Mouse (Mus musculus) embryonic facial prominence, embryonic 13.5 days (tissue): Measurements from ENCODE around the gene Sox18. TPM values are rescaled to one million over a fixed set of nuclear protein-coding genes. Genes with fewer than 3 reads are reported as not detected.

ENCODE experiments used
- ATAC-seq: fragments of 200-750 bp; cut with Nextera tagmentation; 2 replicates; pipeline ENCODE4 v1.8.0; 2017; ENCODE audit warnings: low read depth; ENCODE audit not compliant: insufficient number of reproducible peaks, insufficient read depth, low FRiP score, low TSS enrichment
- H3K27ac ChIP-seq: fragments of 300-500 bp; sonication (generic); 2 replicates; pipeline ENCODE4 v1.5.1; 2015; ENCODE audit warnings: moderate library complexity, mild to moderate bottlenecking, inconsistent platforms
- H3K27me3 ChIP-seq: fragments of 300-500 bp; sonication (generic); 2 replicates; pipeline ENCODE4 v1.6.1; 2015; ENCODE audit warnings: mild to moderate bottlenecking, inconsistent platforms
- H3K36me3 ChIP-seq: fragments of 300-500 bp; sonication (generic); 2 replicates; pipeline ENCODE4 v1.6.1; 2015; ENCODE audit warnings: mild to moderate bottlenecking, inconsistent platforms
- H3K4me1 ChIP-seq: fragments of 300-500 bp; sonication (generic); 2 replicates; pipeline ENCODE4 v1.6.1; 2015; ENCODE audit warnings: inconsistent platforms
- H3K4me2 ChIP-seq: fragments of 300-500 bp; sonication (generic); 2 replicates; pipeline ENCODE4 v1.6.1; 2015; ENCODE audit warnings: moderate library complexity, mild to moderate bottlenecking, inconsistent platforms
- H3K4me3 ChIP-seq: fragments of 300-500 bp; sonication (generic); 2 replicates; pipeline ENCODE4 v1.5.1; 2015; ENCODE audit warnings: mild to moderate bottlenecking, inconsistent platforms
- H3K9ac ChIP-seq: fragments of 300-500 bp; sonication (generic); 2 replicates; pipeline ENCODE4 v1.6.1; 2015; ENCODE audit warnings: mild to moderate bottlenecking, inconsistent platforms
- H3K9me3 ChIP-seq: fragments of 300-500 bp; sonication (generic); 2 replicates; pipeline ENCODE4 v1.6.1; 2016; ENCODE audit warnings: inconsistent platforms
- whole genome bisulfite sequencing: fragments of 180-500 bp; shearing (Covaris S2); methylation state at CpG from one replicate; pipeline ENCODE4 v1.1.7; 2015; ENCODE audit warnings: mixed read lengths; 5-methylcytosine and 5-hydroxymethylcytosine counted together
- polyA plus RNA-seq: library from polyadenylated mRNA; unstranded; fragments of >200 nt; fragmentation: Nextera tagmentation; extraction: Ambion mirVana; gene quantifications from 2 replicates; pipeline ENCODE4 v1.2.1, GENCODE M21; 2015

Gene Sox18
- polyA plus RNA-seq, 1 experiment from 2014 or later: 92.4 TPM

DNA sequence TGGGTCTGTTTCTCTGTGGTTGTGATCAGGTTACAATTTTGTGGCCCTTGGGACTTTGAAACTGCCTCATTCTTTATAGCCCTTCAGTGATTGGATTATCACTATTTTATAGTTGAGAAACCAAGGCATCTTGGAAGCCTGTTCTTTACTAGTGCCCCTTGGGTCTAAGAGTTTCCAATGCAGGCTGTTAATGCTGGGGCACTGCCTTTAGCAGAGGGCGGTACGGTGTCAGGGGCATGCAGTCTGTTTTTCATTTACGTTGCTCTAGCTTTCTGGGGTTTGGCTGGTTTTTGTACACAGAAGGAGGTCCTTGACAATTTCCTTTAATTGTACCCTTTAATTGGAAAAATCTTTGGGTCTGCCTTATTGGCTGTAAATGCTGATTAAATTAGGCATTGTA, 25.8 kb downstream of the Sox18 start:
- no peak overlapping the region for H3K4me3 ChIP-seq
- WGBS: 41% methylated on average over 3 of the region's 3 CpGs

DNA sequence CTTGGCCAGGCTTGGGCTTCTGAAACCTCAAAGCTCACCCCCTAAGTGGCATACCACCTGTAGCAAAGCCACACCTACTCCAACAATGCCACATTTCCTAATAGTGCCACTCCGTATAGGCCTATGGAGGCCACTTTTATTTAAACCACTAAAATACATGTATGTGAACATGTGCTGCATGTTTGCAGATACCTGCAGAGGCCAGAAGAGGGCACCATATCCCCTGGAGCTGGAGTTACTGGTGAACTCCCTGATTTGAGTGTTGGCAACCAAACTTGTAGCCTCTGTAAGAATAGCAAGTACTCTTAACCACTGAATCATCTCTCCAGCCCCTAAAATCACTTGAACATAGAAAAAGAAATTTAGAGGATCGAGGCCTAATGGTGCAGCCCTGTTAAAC, 27.1 kb downstream of the Sox18 start:
- ATAC-seq: no peak
- no peak overlapping the region for H3K27ac ChIP-seq
- H3K4me3 ChIP-seq: no peak overlapping the region
- 94% methylated on average over 2 of the region's 2 CpGs for WGBS
- peaks cover 91% of the 10 kb centered on the region for H3K36me3 ChIP-seq
- H3K9me3 ChIP-seq: no peaks in the 10 kb centered on the region
- H3K27me3 ChIP-seq: no peaks in the 10 kb centered on the region
- H3K9ac ChIP-seq: no peak overlapping the region
- peaks cover 8% of the 10 kb centered on the region for H3K4me1 ChIP-seq
- no peak overlapping the region for H3K4me2 ChIP-seq

More for the DNA sequence above, 25.8 kb downstream of the Sox18 start:
- Histone ChIP-seq H3K27me3 (no peaks in the 10 kb centered on the region), H3K4me1 (peaks cover 8% of the 10 kb centered on the region), H3K9me3 (no peaks in the 10 kb centered on the region), H3K9ac (no peak overlapping the region), H3K27ac (peak overlapping the region; percentile 17; the same call in 1 of the 2 replicates), H3K36me3 (peaks cover 91% of the 10 kb centered on the region), H3K4me2 (no peak overlapping the region)
- no peak for ATAC-seq

DNA sequence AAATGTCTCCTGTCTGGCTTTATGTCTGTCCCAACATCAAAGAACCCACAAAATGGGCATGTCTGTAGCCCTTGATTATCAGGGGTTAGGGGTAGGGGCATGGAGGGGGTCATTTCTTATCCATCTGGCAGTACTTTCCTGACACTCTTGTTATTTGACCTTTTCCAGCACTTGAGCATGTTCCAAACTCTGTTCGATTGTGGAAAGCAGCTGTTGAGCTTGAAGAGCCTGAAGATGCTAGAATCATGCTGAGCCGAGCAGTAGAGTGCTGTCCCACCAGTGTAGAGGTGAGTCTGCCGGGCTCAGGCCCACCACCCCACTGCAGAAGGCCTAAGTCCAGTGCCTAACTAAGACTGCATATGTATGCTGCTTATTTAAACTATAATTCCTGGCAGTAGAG, 35.6 kb downstream of the Sox18 start:
- WGBS: 87% methylated on average over 3 of the region's 3 CpGs

DNA sequence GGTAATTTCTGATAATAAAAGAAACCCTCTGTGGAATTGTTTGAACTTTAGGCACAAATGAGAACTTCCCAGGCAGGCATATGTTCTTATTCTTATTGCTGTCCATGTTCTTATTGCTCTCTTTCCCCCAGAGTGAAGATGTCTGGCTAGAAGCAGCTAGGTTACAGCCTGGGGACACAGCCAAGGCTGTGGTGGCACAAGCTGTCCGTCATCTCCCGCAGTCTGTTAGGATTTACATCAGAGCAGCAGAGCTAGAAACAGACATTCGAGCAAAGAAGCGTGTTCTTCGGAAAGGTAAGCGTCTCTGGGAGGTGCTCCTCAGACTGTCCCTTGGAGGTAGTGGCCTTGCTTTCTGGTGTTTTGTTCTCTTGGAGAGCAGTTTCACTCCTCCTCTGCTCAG, 38.8 kb downstream of the Sox18 start:
- Histone ChIP-seq H3K4me2 (no peak overlapping the region), H3K4me1 (no peaks in the 10 kb centered on the region), H3K27ac (no peak overlapping the region), H3K9me3 (no peaks in the 10 kb centered on the region), H3K9ac (no peak overlapping the region), H3K4me3 (no peak overlapping the region), H3K27me3 (no peaks in the 10 kb centered on the region), H3K36me3 (peaks cover 71% of the 10 kb centered on the region)
- ATAC-seq: no peak
- WGBS: 95% methylated on average over 6 of the region's 6 CpGs

More for the DNA sequence above, 35.6 kb downstream of the Sox18 start:
- no peak overlapping the region for H3K27ac ChIP-seq
- ATAC-seq: no peak
- H3K36me3 ChIP-seq: peaks cover 83% of the 10 kb centered on the region
- H3K4me1 ChIP-seq: no peaks in the 10 kb centered on the region
- H3K4me3 ChIP-seq: no peak overlapping the region
- H3K9ac ChIP-seq: no peak overlapping the region
- H3K4me2 ChIP-seq: no peak overlapping the region
- H3K27me3 ChIP-seq: no peaks in the 10 kb centered on the region
- H3K9me3 ChIP-seq: no peaks in the 10 kb centered on the region

DNA sequence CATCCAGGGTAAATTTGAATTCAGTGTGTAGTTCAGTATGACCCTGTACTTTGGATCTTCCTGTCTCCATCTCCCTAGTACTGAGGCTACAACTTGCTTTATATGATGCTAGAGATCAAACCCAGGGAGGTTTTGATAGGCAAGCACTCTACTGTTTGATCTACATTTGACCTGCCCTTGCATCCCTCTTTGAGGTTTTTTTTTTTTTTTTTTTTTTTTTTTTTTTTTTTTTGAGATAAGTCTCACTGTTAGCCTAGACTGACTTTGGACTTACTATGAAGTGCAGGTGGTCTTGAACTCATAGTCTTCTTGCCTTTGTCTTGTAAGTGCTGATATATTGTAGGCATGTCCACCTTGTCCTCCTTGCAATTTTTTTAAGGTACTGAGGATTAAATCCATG, 43.0 kb downstream of the Sox18 start:
- ATAC-seq: no peak
- Histone ChIP-seq H3K27ac (no peak overlapping the region), H3K27me3 (no peaks in the 10 kb centered on the region), H3K9ac (no peak overlapping the region), H3K4me1 (no peaks in the 10 kb centered on the region), H3K9me3 (no peaks in the 10 kb centered on the region), H3K4me2 (no peak overlapping the region), H3K36me3 (peaks cover 56% of the 10 kb centered on the region), H3K4me3 (no peak overlapping the region)

DNA sequence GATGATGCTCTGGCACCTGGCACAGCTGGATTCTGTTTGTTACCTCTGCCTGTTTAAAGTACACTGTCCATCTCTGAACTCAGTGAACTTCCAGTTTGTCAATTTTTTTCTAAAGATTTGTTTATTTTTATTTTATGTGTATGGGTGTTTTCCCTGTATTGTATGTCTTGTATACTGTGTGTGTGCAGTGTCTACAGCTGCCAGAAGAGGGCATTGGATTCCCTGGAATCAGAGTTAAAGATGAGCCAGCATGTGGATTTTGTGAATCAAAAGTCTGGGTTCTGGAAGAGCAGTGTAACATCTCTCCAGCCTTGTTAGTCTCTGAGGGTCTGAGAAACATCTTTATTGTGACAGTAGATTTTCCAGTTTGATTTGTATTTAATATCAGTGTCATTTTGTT, 48.0 kb downstream of the Sox18 start:
- no peak overlapping the region for H3K4me3 ChIP-seq
- H3K27me3 ChIP-seq: no peaks in the 10 kb centered on the region
- no peak overlapping the region for H3K27ac ChIP-seq
- H3K9me3 ChIP-seq: no peaks in the 10 kb centered on the region
- no peak overlapping the region for H3K9ac ChIP-seq
- ATAC-seq: no peak
- peaks cover 63% of the 10 kb centered on the region for H3K36me3 ChIP-seq
- no peaks in the 10 kb centered on the region for H3K4me1 ChIP-seq
- H3K4me2 ChIP-seq: no peak overlapping the region

Other genes with a start within 250 kb of the Sox18 start
- gene Zbtb46, start 212.2 kb downstream of the Sox18 start, polyA plus RNA-seq: 3.6 and 3.8 TPM in 2 replicates
- 0.11 and 0.14 TPM in 2 replicates for gene Abhd16b, start 178.4 kb downstream of the Sox18 start, polyA plus RNA-seq
- 156 and 168 TPM in 2 replicates for gene Tpd52l2, start 174.5 kb downstream of the Sox18 start, polyA plus RNA-seq
- gene Dnajc5, start 151.2 kb downstream of the Sox18 start, polyA plus RNA-seq: 97.2 and 101 TPM in 2 replicates
- 41.1 and 57.1 TPM in 2 replicates for gene Uckl1, start 86.7 kb downstream of the Sox18 start, polyA plus RNA-seq
- 64.0 and 68.9 TPM in 2 replicates for gene Prpf6, start 79.8 kb downstream of the Sox18 start, polyA plus RNA-seq
- gene Zfp512b, start 78.8 kb downstream of the Sox18 start, polyA plus RNA-seq: 70.9 and 81.1 TPM in 2 replicates
- 9.3 and 10.4 TPM in 2 replicates for gene Samd10, start 72.4 kb downstream of the Sox18 start, polyA plus RNA-seq
- not detected in 2 replicates for gene Gm29797, start 14.6 kb downstream of the Sox18 start, polyA plus RNA-seq
- gene Tcea2, start 8.7 kb upstream of the Sox18 start, polyA plus RNA-seq: 30.4 and 33.0 TPM in 2 replicates
- 83.5 and 86.1 TPM in 2 replicates for gene Rgs19, start 22.3 kb upstream of the Sox18 start, polyA plus RNA-seq
- gene Lkaaear1, start 26.8 kb upstream of the Sox18 start, polyA plus RNA-seq: not detected in 2 replicates
- gene Oprl1, start 43.4 kb upstream of the Sox18 start, polyA plus RNA-seq: 2.0 and 2.1 TPM in 2 replicates
- gene Myt1, start 91.7 kb upstream of the Sox18 start, polyA plus RNA-seq: 0.77 and 0.79 TPM in 2 replicates
- gene Pcmtd2, start 166.2 kb upstream of the Sox18 start, polyA plus RNA-seq: 38.6 and 43.7 TPM in 2 replicates
- gene Polr3k, start 192.7 kb upstream of the Sox18 start, polyA plus RNA-seq: 77.8 and 87.4 TPM in 2 replicates